Mouse (Mus musculus): ENCODE results near the gene Gm45808.

DNA sequence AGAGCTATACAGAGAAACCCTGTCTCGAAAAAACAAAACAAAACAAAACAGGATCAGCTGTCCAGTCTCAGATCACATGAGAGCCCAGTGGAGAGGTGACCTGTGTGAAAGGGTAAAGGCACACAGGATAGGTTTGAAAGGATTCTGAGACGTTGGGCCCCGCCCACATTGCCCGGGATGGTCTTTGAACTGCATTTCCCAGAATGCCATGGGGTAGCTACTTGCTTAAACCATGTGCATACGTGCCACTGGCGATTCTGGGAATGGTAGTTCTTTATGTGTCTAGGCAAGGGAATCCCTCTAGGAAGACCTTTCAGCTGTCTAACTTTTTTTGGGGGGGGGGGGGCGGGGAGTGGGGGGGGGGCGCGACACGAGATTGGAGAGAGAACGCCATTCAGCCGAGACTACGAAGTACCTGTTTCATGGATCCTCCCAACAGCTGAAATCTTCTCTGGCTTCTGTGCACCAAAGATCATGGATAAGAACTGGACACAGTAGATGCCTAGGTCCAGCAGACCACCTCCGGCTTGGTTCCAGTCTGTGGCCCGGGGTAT, 5.2 kb downstream of the Gm45808 start, which contains the start of gene Tulp2:
- TF ChIP-seq POLR2A (IDR thresholded peaks at IDR 0.05; ENCODE audit: control insufficient read depth, low read depth, low read length), result peak; percentile 57; the same call in 1 of the 2 replicates
- no peak for TF ChIP-seq CTCF (IDR thresholded peaks at IDR 0.05; ENCODE audit: control insufficient read depth, insufficient read depth, insufficient replicate concordance, low read depth, low read length)
